Mouse (Mus musculus): ENCODE measurements at regions not wholly inside any gene's neighbourhood (a gene's known extent, or its start where the extent isn't known, plus 50 kb on each side); places are given as distances from the start of the nearest gene placed in this dataset.

DNA sequence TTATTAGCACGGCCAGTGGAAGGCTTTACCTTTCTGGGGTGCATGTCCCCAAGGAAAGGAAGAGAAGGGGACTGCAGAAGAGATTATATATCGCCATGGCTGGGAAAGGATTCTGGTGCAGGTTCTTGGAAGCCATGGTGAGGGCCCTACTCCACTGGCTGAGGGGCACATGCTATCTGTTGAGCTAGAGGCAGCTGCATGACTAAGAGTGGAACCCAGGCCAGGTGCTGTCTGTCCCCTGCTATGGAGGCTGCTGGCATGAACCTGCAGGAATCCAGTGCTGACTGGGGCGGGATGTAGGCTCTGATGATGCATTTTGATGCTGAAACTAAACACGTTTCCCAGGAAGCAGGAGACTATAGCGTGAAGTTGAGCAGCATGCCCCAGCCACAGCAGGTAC lies 77.9 kb downstream of the Sik1 start:
- no peak for DNase-seq

DNA sequence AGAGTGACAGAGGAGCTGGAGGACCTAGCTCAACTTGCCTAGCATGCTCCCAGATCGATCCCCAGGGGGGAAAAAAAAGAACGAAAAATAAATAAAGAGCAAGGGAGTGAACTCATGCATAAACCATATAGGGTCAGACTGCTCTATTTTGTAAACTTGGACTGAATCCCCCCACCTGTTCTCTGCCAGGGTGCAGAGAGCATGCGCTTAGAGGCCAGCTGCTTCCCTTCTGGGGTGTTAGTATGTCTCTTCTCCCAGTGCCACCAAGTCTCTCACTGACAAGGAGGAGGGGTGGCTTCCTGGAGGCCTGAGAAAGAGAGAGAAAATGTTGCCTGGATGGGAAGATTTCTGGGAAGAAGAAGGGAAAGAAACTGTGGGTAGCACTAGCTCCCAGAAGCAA lies 76.1 kb downstream of the Sik1 start:
- DNase-seq, result no peak

DNA sequence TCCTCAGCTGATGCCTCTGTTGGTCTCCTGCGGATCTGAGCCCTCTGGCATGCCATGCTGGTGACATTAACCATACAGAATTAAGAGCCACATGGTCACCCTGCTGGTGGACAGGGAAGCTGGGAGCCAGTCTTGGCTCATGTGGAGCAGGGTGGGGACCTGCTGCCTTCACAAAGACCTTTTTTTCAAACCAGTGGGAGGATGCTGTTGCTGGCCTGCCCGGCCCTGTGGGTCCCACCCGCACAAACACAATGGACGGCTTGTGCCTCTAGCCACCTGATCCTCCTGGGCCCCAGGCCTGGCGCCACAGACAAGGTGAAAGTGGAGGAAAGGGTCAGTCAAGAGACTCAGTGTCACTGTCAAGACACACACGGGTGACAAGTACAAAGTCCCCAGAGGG lies 73.4 kb downstream of the Sik1 start:
- no peak for DNase-seq

DNA sequence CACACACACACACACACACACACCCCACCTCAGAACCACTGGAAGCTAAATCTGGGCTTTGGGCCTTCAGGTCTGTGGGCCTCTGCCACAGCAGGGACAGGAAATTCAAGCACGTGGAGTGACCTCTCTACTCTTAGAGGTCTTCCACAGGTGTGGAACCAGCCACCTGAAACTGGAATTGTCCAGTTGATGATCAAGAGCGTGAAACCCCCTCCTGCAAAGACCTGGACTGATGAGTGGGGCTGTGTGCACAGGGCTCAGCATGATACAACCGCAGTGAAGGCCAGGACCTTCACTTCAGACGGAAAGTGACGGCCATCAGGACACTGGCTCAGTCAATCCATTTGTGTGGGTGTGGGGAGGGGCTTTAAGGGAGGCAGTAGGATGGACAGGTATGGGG lies 72.5 kb downstream of the Sik1 start:
- no peak for DNase-seq

DNA sequence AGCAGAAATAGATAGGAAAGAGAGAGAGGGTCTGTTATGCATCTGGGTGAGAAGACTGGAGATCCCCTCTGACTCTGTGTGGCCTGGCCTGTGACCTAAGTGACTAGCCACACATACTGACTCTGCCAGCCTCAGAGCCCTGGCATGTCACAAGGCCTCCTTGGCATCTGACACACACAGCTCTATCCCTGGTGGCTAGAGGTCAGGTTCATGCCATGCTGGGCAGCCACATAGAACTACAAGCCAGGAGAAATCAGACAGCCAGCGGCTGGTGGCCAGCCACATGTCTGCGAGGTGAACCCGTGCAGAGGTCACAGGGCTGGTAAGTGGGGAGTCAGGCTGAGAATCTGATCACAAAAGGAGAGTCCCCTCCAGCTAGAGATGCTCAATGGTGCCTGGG lies 67.3 kb downstream of the Sik1 start:
- no peak for DNase-seq

DNA sequence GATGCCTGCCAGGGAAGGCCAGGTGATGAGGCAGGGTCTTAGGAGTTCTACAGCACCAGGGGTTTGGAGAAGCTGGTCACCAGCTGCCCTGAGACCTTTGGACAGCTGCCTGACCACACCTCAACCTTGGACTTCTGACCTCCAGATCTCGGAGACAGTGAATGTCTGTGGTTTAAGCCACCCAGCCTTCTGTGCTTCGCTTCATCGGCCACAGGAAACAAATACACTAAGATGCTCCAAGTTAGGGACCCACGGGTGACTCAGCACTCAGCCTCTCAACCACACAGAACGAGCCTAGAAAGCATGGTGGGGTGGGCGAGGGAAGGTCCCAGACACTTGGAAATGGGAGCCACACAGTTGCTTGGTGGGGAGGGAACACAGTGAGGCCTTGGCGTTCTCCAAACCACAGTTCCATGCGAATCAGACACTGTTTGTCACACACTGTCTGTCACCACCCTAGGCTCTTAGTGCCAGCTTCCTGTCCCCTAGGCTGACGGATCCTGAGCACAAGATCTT lies 66.5 kb downstream of the Sik1 start:
- DNase-seq, result no peak

- DNase-seq, result peak; percentile 69
Measured at GRCm38 (mm10) chr17:31789906-31790279, 65.7 kb downstream of the Sik1 start.

GRCm38 (mm10) chr17:31790280-31791063 lies 65.1 kb downstream of the Sik1 start:
- peak; percentile 80 for DNase-seq

GRCm38 (mm10) chr17:31791656-31792055 lies 63.9 kb downstream of the Sik1 start:
- no peak for DNase-seq

DNA sequence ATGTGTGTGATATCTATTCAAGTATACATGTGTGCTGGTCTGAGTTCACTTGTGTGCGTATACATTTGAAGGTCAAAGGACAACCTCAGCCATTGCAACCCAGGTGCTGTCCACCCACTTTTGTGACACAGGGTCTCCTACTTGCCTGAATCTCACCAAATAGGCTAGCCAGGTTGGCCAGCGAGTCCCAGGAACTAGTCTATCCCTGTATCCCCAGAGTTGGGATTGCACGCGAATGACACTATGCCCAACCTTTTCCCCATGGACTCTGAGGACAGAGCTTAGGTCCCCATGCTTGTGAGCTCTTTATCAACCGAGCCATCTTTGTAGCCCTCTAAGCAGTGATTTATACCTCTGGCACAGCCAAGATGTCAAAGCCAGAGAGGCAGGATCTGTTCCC lies 62.6 kb downstream of the Sik1 start:
- no peak for DNase-seq

GRCm38 (mm10) chr17:31793521-31793920 lies 62.1 kb downstream of the Sik1 start:
- peak; percentile 28 for DNase-seq

- DNase-seq, result no peak
Measured at GRCm38 (mm10) chr17:31793964-31794363, 61.6 kb downstream of the Sik1 start.

Measured in embryo, embryonic 11 days (tissue).